Mouse (Mus musculus): ENCODE measurements around the gene Ccdc50. TPM values are rescaled to one million over a fixed set of nuclear protein-coding genes. Genes with fewer than 3 reads are reported as not detected.

Gene Ccdc50
- polyA plus RNA-seq, 1 experiment, result 28.7 TPM

- TF ChIP-seq POLR2A (IDR thresholded peaks at IDR 0.05; ENCODE audit: borderline replicate concordance, insufficient read depth, low read length) (no peak), CTCF (IDR thresholded peaks at IDR 0.05; ENCODE audit: borderline replicate concordance, insufficient read depth, low read depth, low read length) (no peak)
- Histone ChIP-seq H3K4me3 (replicated peaks; ENCODE audit: insufficient read depth, low read depth, low read length) (peak overlapping the region; percentile 92), H3K27ac (ENCODE audit: insufficient read depth, low read length) (no peak overlapping the region), H3K4me1 (ENCODE audit: control insufficient read depth, insufficient read depth, low read length) (peaks cover 3% of the 10 kb centered on the region), H3K27me3 (ENCODE audit: control insufficient read depth, insufficient read depth, low read length) (no peaks in the 10 kb centered on the region)
- WGBS, result 46% methylated on average over 12 of the region's 12 CpGs
- DNase-seq, result peak in 1 of 2 experiments; percentile 12
Observed at GRCm38 (mm10) chr16:27387634-27388611, 746 bp upstream of the Ccdc50 start.

GRCm38 (mm10) chr16:27389534-27390282, 1.0 kb downstream of the Ccdc50 start:
- H3K4me3 ChIP-seq (replicated peaks; ENCODE audit: insufficient read depth, low read depth, low read length), result peak overlapping the region; percentile 92
- WGBS, result 9% methylated on average over 7 of the region's 7 CpGs
- H3K4me1 ChIP-seq (ENCODE audit: control insufficient read depth, insufficient read depth, low read length), result peaks cover 3% of the 10 kb centered on the region
- peak; percentile 27 to 29 for DNase-seq
- TF ChIP-seq POLR2A (IDR thresholded peaks at IDR 0.05; ENCODE audit: borderline replicate concordance, insufficient read depth, low read length) (no peak), CTCF (IDR thresholded peaks at IDR 0.05; ENCODE audit: borderline replicate concordance, insufficient read depth, low read depth, low read length) (no peak)
- no peaks in the 10 kb centered on the region for H3K27me3 ChIP-seq (ENCODE audit: control insufficient read depth, insufficient read depth, low read length)
- H3K27ac ChIP-seq (ENCODE audit: insufficient read depth, low read length), result peak overlapping the region; percentile 85; the same call in 1 of the 2 replicates

- H3K27ac ChIP-seq (ENCODE audit: insufficient read depth, low read length), result peak overlapping the region; percentile 50; the same call in 1 of the 2 replicates
- WGBS, result 82% methylated on average over 4 of the region's 4 CpGs
- no peak for DNase-seq
Observed at GRCm38 (mm10) chr16:27390306-27390705, 1.6 kb downstream of the Ccdc50 start.

GRCm38 (mm10) chr16:27391845-27392244, 3.2 kb downstream of the Ccdc50 start:
- DNase-seq, result no peak
- TF ChIP-seq CTCF (IDR thresholded peaks at IDR 0.05; ENCODE audit: borderline replicate concordance, insufficient read depth, low read depth, low read length), result no peak
- H3K27me3 ChIP-seq (ENCODE audit: control insufficient read depth, insufficient read depth, low read length), result no peaks in the 10 kb centered on the region
- WGBS, result 74% methylated on average over 2 of the region's 2 CpGs
- H3K4me1 ChIP-seq (ENCODE audit: control insufficient read depth, insufficient read depth, low read length), result peaks cover 3% of the 10 kb centered on the region
- no peak overlapping the region for H3K4me3 ChIP-seq (replicated peaks; ENCODE audit: insufficient read depth, low read depth, low read length)
- H3K27ac ChIP-seq (ENCODE audit: insufficient read depth, low read length), result no peak overlapping the region

More at GRCm38 (mm10) chr16:27390306-27390705, 1.6 kb downstream of the Ccdc50 start:
- H3K27me3 ChIP-seq (ENCODE audit: control insufficient read depth, insufficient read depth, low read length), result no peaks in the 10 kb centered on the region
- H3K4me3 ChIP-seq (replicated peaks; ENCODE audit: insufficient read depth, low read depth, low read length), result peak overlapping the region; percentile 20
- TF ChIP-seq CTCF (IDR thresholded peaks at IDR 0.05; ENCODE audit: borderline replicate concordance, insufficient read depth, low read depth, low read length) (no peak), POLR2A (IDR thresholded peaks at IDR 0.05; ENCODE audit: borderline replicate concordance, insufficient read depth, low read length) (no peak)
- peaks cover 3% of the 10 kb centered on the region for H3K4me1 ChIP-seq (ENCODE audit: control insufficient read depth, insufficient read depth, low read length)

- WGBS, result 44% methylated on average over 4 of the region's 4 CpGs
- H3K4me1 ChIP-seq (ENCODE audit: control insufficient read depth, insufficient read depth, low read length), result peaks cover 3% of the 10 kb centered on the region
- peak in 1 of 2 experiments; percentile 14 for DNase-seq
- H3K27ac ChIP-seq (ENCODE audit: insufficient read depth, low read length), result no peak overlapping the region
- H3K4me3 ChIP-seq (replicated peaks; ENCODE audit: insufficient read depth, low read depth, low read length), result no peak overlapping the region
- TF ChIP-seq CTCF (IDR thresholded peaks at IDR 0.05; ENCODE audit: borderline replicate concordance, insufficient read depth, low read depth, low read length) (no peak), POLR2A (IDR thresholded peaks at IDR 0.05; ENCODE audit: borderline replicate concordance, insufficient read depth, low read length) (no peak)
- no peaks in the 10 kb centered on the region for H3K27me3 ChIP-seq (ENCODE audit: control insufficient read depth, insufficient read depth, low read length)
Observed at GRCm38 (mm10) chr16:27395251-27396037, 6.8 kb downstream of the Ccdc50 start.

GRCm38 (mm10) chr16:27396951-27397350, 8.3 kb downstream of the Ccdc50 start:
- H3K27me3 ChIP-seq (ENCODE audit: control insufficient read depth, insufficient read depth, low read length), result no peaks in the 10 kb centered on the region
- H3K4me3 ChIP-seq (replicated peaks; ENCODE audit: insufficient read depth, low read depth, low read length), result no peak overlapping the region
- peaks cover 3% of the 10 kb centered on the region; the same call in 1 of the 2 replicates for H3K4me1 ChIP-seq (ENCODE audit: control insufficient read depth, insufficient read depth, low read length)
- peak in 1 of 2 experiments; percentile 45 for DNase-seq
- 86% methylated on average over 1 of the region's 1 CpGs for WGBS
- TF ChIP-seq POLR2A (IDR thresholded peaks at IDR 0.05; ENCODE audit: borderline replicate concordance, insufficient read depth, low read length) (no peak), CTCF (IDR thresholded peaks at IDR 0.05; ENCODE audit: borderline replicate concordance, insufficient read depth, low read depth, low read length) (no peak)
- H3K27ac ChIP-seq (ENCODE audit: insufficient read depth, low read length), result no peak overlapping the region
